Mouse (Mus musculus) ES-Bruce4 (cell line): ENCODE measurements at regions not wholly inside any gene's neighbourhood (a gene's known extent, or its start where the extent isn't known, plus 50 kb on each side); places are given as distances from the start of the nearest gene placed in this dataset.

ENCODE experiments used
- CTCF ChIP-seq: IDR thresholded peaks from one replicate; pipeline ENCODE4 v1.8.1; 2011; ENCODE audit warnings: low read depth, low read length
- EP300 ChIP-seq: IDR thresholded peaks from 2 replicates; pipeline ENCODE4 v1.6.1; 2011; ENCODE audit warnings: low read depth, low read length; ENCODE audit not compliant: insufficient read depth
- POLR2A ChIP-seq: IDR thresholded peaks from one replicate; pipeline ENCODE4 v1.8.1; 2011; ENCODE audit warnings: low read length; ENCODE audit not compliant: insufficient read depth

- TF ChIP-seq POLR2A (no peak), CTCF (no peak), EP300 (no peak)
Measured at GRCm38 (mm10) chr11:24314046-24314445, 236.2 kb downstream of the Bcl11a start.
